Mouse (Mus musculus): ENCODE results near the gene Prrt2.

The Prrt2 gene

DNA sequence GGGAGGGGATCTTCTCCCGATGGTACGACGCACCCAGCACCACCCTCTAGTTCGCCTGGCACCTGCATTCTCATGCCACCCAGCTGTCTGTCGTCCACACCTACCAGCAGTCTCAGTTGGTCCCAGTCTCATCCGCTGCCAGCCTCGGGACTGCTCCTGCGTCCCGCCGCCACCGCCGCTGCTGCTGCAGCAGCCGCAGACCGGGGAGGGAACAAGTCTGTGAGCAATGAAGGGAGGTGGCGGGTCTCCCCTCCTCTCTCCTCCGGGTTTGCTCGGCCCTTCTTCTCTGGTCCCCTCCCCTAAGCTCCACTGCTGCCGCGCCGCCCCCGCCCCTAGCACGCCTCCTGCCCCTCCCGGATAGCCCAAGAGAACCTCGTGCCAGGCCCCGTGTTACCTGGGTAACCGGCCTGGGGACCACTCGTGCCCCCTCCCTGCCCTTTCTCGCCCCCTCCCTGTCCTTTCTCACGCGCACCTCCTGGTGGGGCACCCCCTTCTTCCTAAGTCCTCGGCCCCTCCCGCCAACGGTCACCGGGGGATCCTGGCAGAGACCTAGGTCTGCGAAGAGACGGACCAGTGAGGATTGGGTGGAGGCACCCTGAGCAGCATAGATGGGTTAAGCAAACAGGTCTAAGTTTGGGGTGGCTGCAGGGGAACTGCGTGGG is at the start of gene Prrt2, which contains the start of gene Gm42742:
Gene Prrt2, minus strand, starts transcription at position 311 of the 662 bp plus-strand sequence.
Gene Gm42742, minus strand, starts transcription at position 197 of the 662 bp plus-strand sequence.
- in situ Hi-C loops (cut with MboI, MseI) = no loop called here

GRCm38 (mm10) chr7:127066317-127066716 is 45.3 kb upstream of the Prrt2 start:
- in situ Hi-C loops (cut with MboI, MseI) = no loop called here

- in situ Hi-C loops (cut with MboI, MseI) = no loop called here
These were observed 44.5 kb upstream of the Prrt2 start for GRCm38 (mm10) chr7:127065538-127065937.

DNA sequence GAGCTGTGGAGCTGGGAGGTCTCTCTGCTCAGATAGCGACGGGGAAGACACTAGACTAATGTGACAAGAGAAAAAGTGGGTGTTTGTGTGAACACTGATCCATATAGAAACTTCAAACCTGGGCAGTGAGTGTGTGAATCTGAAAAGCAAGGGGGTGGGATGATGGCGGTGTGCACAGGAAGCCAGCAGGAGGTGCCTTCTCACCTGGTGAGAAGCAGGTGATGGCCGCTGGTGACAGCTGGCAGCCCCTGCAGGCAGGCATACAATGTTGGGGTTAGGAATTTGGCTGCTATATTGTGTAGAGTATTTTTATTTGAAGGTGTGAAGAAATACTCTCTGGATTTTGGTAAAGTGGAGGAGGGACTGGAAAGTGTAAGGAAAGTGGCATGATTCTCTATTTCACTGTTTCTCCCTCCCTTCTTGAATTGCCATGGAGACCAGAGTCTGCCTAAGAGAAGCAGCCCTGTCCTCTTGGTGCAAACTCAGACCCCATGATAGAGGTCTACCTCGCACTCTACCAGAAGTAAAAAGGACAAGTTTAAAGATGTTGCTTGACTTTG is 34.1 kb upstream of the Prrt2 start:
- in situ Hi-C loops (cut with MboI, MseI) = no loop called here

DNA sequence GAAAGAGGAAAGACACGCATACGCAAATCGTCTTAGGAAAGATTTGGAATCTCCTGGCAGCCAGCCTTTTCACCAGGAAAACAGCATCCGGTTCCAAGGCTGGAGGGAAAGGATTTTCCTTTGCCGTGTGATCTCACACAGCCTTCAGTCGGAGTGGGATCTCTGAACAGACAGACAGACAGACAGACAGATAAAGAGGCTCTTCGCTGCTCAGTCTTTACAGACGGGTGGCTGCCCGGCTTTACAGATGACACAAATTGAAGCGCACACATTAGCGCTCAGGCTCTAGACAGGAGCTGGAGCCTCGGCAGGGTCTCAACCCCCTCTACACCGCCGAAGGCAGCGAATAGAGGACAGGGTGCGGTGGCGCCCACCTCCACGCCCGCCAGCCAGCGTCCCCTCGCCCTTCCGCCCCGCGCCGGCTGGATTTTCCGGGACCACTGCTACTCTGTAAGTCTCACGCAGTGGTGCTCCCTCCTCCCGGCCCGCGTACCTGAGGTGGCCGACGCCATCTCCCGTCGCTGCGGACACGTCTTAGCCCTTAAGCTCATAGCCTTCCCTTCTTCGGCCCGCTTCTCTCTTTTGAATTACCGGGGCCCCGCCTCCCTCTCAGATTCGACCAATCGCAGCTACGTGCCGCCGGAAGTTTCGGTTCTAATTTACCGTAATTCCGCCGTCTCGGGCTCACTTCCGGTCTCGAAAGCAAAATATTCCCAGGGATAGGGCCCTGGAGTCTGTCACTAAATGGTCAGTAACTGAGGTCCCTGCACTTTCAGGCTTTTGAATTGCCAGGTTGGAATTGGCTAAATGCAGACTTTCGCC is 21.1 kb upstream of the Prrt2 start, which contains the start of gene Kif22:
Gene Kif22, minus strand, starts transcription at position 621 of the 822 bp plus-strand sequence.
- in situ Hi-C loops (cut with MboI, MseI) = no loop called here

GRCm38 (mm10) chr7:127031244-127031643 is 10.2 kb upstream of the Prrt2 start:
- in situ Hi-C loops (cut with MboI, MseI) = no loop called here

GRCm38 (mm10) chr7:127030172-127030571 is 9.2 kb upstream of the Prrt2 start:
- in situ Hi-C loops (cut with MboI, MseI) = no loop called here

DNA sequence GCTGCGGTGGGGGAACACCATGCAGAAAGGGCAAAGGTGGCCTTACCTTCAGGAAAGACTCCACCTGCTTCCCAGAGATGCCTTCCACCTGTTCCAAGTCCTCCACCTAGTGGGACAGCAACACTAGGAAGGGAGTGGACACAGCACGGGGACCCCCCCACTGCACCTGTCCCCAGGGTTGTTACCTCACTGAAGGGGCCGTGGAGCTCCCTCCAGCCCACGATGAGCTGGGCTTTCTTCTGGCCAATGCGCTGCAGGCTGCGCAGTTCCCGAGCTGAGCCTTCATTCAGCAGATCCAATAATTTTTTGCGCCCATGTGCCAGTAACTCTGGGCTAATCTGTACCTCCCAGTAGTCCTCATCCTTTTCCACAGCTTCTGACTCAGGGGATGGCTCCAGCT is 6.9 kb upstream of the Prrt2 start:
- in situ Hi-C loops (cut with MboI, MseI) = no loop called here

DNA sequence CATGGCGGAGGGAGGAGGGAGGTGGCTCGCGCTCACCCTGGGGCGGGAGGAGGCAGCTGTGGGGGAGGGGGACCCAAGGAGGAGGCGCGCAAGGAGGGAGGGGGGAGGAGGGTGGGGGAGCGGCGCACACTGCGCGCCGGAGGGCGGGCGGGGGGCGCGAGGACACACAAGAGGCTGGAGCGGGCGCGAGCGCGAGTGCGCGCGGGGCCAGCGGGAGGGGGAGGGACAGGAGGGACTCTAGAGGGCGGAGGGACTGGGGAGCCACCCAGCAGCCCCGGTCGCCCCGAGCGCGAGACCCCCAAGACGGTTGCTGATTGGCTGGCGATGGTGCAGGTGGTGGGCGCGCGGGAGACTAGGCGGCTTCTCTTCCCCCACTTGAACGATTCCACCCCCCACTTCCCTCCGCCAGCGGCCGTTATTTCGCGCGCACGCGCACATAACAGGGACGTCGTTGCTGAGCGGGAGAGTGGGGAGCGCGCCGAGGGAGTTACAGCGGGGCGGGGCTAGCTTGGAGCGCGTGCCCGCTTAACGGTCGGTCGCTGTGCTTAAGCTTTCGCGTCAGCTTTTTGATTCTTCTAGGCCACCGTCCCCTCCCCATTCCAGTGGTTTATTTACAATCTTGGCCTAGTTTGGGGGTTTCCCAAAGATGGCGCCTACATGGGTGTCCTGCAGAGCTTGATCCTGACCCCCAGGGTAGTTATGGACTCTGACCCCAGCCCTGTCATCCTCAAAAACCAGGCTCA is 6.1 kb upstream of the Prrt2 start, which contains the start of gene Maz:
Gene Maz, minus strand, starts transcription at position 54 of the 743 bp plus-strand sequence.
- in situ Hi-C loops (cut with MboI, MseI) = no loop called here

- in situ Hi-C loops (cut with MboI, MseI) = no loop called here
These were observed 5.6 kb upstream of the Prrt2 start for GRCm38 (mm10) chr7:127026616-127026983.

DNA sequence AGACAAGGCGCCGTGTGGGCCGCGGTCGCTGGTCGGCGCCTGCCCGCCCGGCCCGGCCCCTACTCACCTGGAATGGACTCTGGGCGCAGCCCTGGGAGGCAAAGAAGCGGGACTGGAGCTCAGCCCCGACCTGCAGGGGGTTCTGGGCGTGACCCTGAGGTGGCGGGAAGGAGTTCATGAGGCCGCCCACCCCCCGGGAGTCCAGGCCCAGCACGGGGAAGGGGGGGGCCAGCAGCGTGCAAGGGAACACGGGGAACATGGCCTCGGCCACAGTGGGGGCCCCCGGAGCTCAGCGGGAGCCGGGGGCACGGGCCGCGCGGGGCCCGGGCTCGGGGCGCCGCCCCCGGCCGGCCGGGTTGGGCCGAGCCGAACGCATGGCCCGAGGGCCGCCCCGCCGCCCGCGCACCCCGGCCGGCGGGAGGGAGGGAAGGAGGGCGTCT is 5.2 kb upstream of the Prrt2 start:
- in situ Hi-C loops (cut with MboI, MseI) = no loop called here

GRCm38 (mm10) chr7:127025556-127026160 is 4.6 kb upstream of the Prrt2 start:
- in situ Hi-C loops (cut with MboI, MseI) = no loop called here

DNA sequence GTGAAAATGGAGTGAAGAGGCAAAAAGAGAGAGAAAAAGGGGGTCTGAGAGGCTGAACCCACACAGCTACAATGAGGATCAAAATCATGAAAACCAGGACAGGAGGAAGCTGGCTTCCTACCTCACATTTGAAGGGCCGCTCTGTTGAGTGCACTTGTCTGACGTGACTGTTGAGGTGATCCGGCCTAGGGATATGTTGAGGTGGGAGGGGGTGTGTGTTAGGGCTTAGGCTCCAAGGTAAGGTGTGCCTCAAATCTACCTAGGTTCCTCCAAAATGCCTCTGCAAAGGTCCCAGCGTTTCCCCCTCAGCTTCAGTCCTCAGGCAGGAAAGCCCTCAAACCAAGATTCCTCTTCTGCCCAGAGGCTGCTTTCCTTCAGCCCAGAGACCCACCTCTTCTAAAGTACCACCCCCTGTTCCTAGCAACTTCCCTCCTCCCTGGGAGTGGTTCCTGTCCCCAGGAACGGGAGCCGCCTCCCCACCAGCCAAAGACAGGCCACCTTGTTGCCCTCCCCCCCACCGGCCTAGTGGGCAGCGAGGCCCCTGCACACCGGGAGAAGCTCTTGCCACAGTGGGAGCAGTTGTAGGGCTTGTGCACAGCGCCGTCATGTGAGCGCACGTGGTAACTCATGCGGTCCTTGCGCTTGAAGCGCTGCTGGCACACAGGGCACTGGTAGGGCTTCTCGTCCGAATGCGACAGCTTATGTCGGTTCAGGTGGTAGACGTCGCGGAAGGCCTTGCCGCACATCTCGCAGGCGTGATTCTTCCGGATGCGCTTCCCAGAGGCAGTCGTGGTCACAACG is 3.9 kb upstream of the Prrt2 start:
- in situ Hi-C loops (cut with MboI, MseI) = no loop called here

- in situ Hi-C loops (cut with MboI, MseI) = no loop called here
These were observed 3.1 kb upstream of the Prrt2 start for GRCm38 (mm10) chr7:127023896-127024690.

DNA sequence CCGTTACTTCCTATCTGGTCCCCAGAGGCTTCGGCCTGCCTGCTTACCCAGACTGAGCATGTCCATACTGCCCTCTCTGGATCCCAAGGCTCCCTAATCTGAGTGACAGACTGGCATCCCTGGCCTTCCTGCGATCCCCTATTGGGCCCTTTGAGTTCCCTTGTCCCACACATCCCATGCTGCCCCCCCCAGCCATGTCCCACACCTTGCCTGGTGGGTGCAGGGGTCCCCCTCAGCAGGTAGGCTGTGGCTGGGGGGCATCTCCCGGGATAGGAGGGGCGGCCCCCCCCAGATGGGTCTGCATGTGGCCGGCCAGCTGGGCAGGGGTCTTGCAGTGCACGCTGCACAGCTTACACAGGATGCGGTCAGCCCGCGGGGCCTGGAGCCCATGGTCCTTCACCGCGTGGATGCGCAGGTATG is 2.3 kb upstream of the Prrt2 start:
- in situ Hi-C loops (cut with MboI, MseI) = no loop called here

DNA sequence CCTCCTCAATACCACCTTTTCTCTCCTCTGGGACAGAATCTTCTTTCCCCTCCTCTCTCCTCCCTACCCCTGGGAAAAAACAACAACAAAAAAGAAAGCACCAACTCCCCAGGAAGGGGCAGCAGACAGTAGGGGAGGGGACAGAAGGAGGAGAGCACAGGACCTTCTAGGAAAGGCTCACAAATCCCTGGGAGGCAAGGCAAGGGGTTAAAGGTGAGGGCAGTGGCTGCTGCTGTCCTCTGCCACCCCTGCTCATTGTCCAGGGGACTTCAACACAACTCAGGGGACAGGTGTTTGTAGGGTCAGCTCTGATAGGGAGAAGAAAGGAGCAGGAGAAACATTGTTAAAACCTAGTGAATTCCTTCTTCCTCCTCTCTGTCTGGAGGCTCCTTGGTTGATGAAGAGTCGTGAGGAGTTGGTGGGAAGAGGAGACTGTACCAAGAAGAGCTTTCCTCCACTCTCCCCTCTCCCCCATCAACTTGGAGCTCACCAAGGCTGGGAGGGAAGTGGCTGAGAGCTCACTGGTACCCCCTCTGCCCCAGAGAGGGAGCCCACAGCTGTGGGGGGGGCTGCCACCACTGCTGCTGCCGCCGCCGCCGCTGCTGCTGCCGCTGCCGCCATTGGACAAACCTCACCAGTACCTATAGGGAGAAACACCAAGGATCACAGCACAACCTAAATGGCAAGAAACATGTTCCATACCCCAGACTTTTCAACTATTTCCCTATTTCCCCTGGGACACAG is 1.7 kb upstream of the Prrt2 start:
- in situ Hi-C loops (cut with MboI, MseI) = no loop called here

DNA sequence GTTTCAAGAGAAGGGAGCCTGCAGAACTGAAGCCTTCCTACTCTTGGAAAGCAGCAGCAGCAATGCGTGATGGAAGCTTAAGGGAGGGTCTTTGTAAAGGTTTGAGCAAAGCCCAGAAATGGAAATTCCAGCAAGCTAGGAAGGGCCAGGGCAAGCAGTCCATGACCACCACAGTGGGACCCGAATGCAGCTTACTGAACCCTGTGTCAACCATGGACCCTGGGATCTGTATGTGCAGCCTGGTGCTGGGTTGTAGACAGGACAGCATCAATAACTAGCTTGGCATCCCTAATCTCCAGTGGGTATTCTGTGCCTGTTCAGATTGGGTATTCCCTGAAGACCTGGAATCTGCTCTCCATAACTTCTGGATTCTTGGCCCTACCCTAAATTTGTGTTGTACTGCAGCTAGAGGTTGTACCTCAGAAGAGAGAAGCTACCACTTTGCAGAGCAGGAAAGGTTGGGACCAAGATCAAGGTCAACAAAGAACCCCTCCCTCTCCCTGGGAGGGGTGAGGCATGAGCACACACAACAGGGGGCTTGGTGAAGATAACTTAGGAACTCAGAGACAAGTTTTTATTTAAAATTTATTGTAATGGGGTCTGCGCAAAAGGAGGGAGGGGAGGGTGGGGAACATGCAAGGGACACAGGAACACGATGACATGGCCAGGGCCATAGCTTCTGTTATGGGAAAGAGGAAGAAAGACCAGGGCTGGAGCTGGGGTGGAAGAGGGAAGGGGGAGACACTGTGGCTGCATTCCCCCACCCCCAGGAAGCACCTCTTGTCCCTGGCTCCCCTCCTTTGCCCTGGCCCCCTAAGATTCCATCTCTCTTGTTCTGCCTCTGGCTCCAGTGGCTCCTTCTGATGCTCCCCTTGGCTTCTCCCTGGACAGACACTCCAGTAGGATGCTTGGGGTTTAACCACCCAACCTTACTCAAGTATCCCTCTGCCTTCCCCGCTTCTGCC is 834 bp upstream of the Prrt2 start:
- in situ Hi-C loops (cut with MboI, MseI) = no loop called here

GRCm38 (mm10) chr7:127020491-127020890 is 520 bp downstream of the Prrt2 start:
- in situ Hi-C loops (cut with MboI, MseI) = no loop called here

Data from T-helper 1 cell (primary cell).